Mouse (Mus musculus) myocyte (in vitro differentiated cells): Measurements from ENCODE around the gene Gm43302.
"Not testable (repeated sequence)": the region's sequence is repeated elsewhere in the genome, so short reads cannot be mapped to it uniquely, and the experiment has no call there.

ENCODE experiments used
- MAX ChIP-seq: IDR thresholded peaks from one replicate; pipeline ENCODE4 v1.6.1; 2011; ENCODE audit warnings: low read depth, mild to moderate bottlenecking, control low read depth
- MYOG ChIP-seq, 3 experiments: IDR thresholded peaks; one replicate each; pipeline ENCODE4 v1.6.1; 2011; ENCODE audit warnings: control low read depth in 2 of 3, low read depth in 2 of 3, mild to moderate bottlenecking in 2 of 3; ENCODE audit not compliant: insufficient read length in 2 of 3, control insufficient read depth in 1 of 3, insufficient read depth in 1 of 3
- POLR2A ChIP-seq: IDR thresholded peaks from one replicate; pipeline ENCODE4 v1.6.1; 2011; ENCODE audit warnings: low read depth, mild to moderate bottlenecking, control low read depth, moderate library complexity; ENCODE audit not compliant: insufficient read length
- POLR2AphosphoS2 ChIP-seq: IDR thresholded peaks from one replicate; pipeline ENCODE4 v1.6.1; 2011; ENCODE audit warnings: low read depth, control low read depth; ENCODE audit not compliant: insufficient read length

- not testable (repeated sequence) for TF ChIP-seq MYOG (IDR thresholded peaks at IDR 0.05; ENCODE audit: control insufficient read depth in 1 of 3, insufficient read depth in 1 of 3, insufficient read length in 2 of 3, low read depth in 2 of 3); POLR2A; MAX; POLR2AphosphoS2
These were observed 12.2 kb upstream of the Gm43302 start for GRCm38 (mm10) chr5:105305671-105306070.
